Mouse (Mus musculus): ENCODE results near the gene Dlx6. TPM values are rescaled to one million over a fixed set of nuclear protein-coding genes. Genes with fewer than 3 reads are reported as not detected.

Dlx6 gene
- polyA plus RNA-seq, 1 experiment from 2014 or later, result not detected

GRCm38 (mm10) chr6:6861086-6861797 lies 1.9 kb upstream of the Dlx6 start:
- Histone ChIP-seq H3K4me2 (peak overlapping the region; percentile 5; the same call in 1 of the 2 replicates), H3K4me3 (replicated peaks) (0 out of 2 replicates have a peak overlapping the region, but pooled peaks have one; percentile 1), H3K27ac (no peak overlapping the region), H3K27me3 (peaks cover 98% of the 10 kb centered on the region), H3K4me1 (peaks cover 37% of the 10 kb centered on the region), H3K36me3 (no peaks in the 10 kb centered on the region), H3K9me3 (replicated peaks) (no peaks in the 10 kb centered on the region), H3K9ac (no peak overlapping the region)
- 2% methylated on average over 21 of the region's 21 CpGs for WGBS
- ATAC-seq (replicated peaks; ENCODE audit: low FRiP score), result no peak

- H3K4me1 ChIP-seq, result peaks cover 34% of the 10 kb centered on the region
- no peak overlapping the region for H3K4me3 ChIP-seq (replicated peaks)
- no peak overlapping the region for H3K27ac ChIP-seq
- H3K4me2 ChIP-seq, result no peak overlapping the region
- H3K9ac ChIP-seq, result no peak overlapping the region
- no peak for ATAC-seq (replicated peaks; ENCODE audit: low FRiP score)
- H3K36me3 ChIP-seq, result no peaks in the 10 kb centered on the region
- peaks cover 98% of the 10 kb centered on the region for H3K27me3 ChIP-seq
- 3% methylated on average over 11 of the region's 11 CpGs for WGBS
- H3K9me3 ChIP-seq (replicated peaks), result no peaks in the 10 kb centered on the region
Measured at GRCm38 (mm10) chr6:6861798-6862428, 1.2 kb upstream of the Dlx6 start.

- H3K9me3 ChIP-seq (replicated peaks), result no peaks in the 10 kb centered on the region
- no peak overlapping the region for H3K9ac ChIP-seq
- H3K4me3 ChIP-seq (replicated peaks), result peak overlapping the region; percentile 42
- H3K4me1 ChIP-seq, result peaks cover 34% of the 10 kb centered on the region
- no peaks in the 10 kb centered on the region for H3K36me3 ChIP-seq
- peak overlapping the region; percentile 77 for H3K4me2 ChIP-seq
- H3K27ac ChIP-seq, result no peak overlapping the region
- ATAC-seq (replicated peaks; ENCODE audit: low FRiP score), result peak; percentile 57
- under 1% methylated on average over 23 of the region's 23 CpGs for WGBS
- peaks cover 99% of the 10 kb centered on the region for H3K27me3 ChIP-seq
Measured at GRCm38 (mm10) chr6:6862611-6863010, 523 bp upstream of the Dlx6 start.

GRCm38 (mm10) chr6:6863955-6864354 lies 821 bp downstream of the Dlx6 start:
- Histone ChIP-seq H3K36me3 (no peaks in the 10 kb centered on the region), H3K27ac (no peak overlapping the region), H3K4me1 (peaks cover 34% of the 10 kb centered on the region), H3K9ac (no peak overlapping the region), H3K4me3 (replicated peaks) (peak overlapping the region; percentile 42), H3K27me3 (peaks cover 97% of the 10 kb centered on the region), H3K9me3 (replicated peaks) (no peaks in the 10 kb centered on the region), H3K4me2 (peak overlapping the region; percentile 77)
- WGBS, result under 1% methylated on average over 19 of the region's 21 CpGs
- peak; percentile 50 for ATAC-seq (replicated peaks; ENCODE audit: low FRiP score)

- ATAC-seq (replicated peaks; ENCODE audit: low FRiP score), result no peak
- no peak overlapping the region for H3K9ac ChIP-seq
- peak overlapping the region; percentile 42; the same call in 1 of the 2 replicates for H3K4me3 ChIP-seq (replicated peaks)
- no peak overlapping the region for H3K27ac ChIP-seq
- H3K36me3 ChIP-seq, result no peaks in the 10 kb centered on the region
- H3K27me3 ChIP-seq, result peaks cover 97% of the 10 kb centered on the region
- no peak overlapping the region for H3K4me2 ChIP-seq
- no peaks in the 10 kb centered on the region for H3K9me3 ChIP-seq (replicated peaks)
- H3K4me1 ChIP-seq, result peaks cover 32% of the 10 kb centered on the region
- WGBS, result 2% methylated on average over 36 of the region's 36 CpGs
Measured at GRCm38 (mm10) chr6:6864441-6865440, 1.6 kb downstream of the Dlx6 start.

- no peaks in the 10 kb centered on the region for H3K9me3 ChIP-seq (replicated peaks)
- no peak overlapping the region for H3K9ac ChIP-seq
- H3K27me3 ChIP-seq, result peaks cover 98% of the 10 kb centered on the region
- 5% methylated on average over 9 of the region's 9 CpGs for WGBS
- no peak overlapping the region for H3K27ac ChIP-seq
- H3K4me3 ChIP-seq (replicated peaks), result no peak overlapping the region
- H3K4me2 ChIP-seq, result no peak overlapping the region
- H3K36me3 ChIP-seq, result no peaks in the 10 kb centered on the region
- no peak for ATAC-seq (replicated peaks; ENCODE audit: low FRiP score)
- peaks cover 19% of the 10 kb centered on the region for H3K4me1 ChIP-seq
Measured at GRCm38 (mm10) chr6:6867031-6867430, 3.9 kb downstream of the Dlx6 start.

- no peak overlapping the region for H3K9ac ChIP-seq
- no peak overlapping the region for H3K4me2 ChIP-seq
- peaks cover under 1% of the 10 kb centered on the region; the same call in 1 of the 2 replicates for H3K4me1 ChIP-seq
- no peak for ATAC-seq (replicated peaks; ENCODE audit: low FRiP score)
- peaks cover 98% of the 10 kb centered on the region for H3K27me3 ChIP-seq
- H3K36me3 ChIP-seq, result no peaks in the 10 kb centered on the region
- no peak overlapping the region for H3K4me3 ChIP-seq (replicated peaks)
- no peak overlapping the region for H3K27ac ChIP-seq
- no peaks in the 10 kb centered on the region for H3K9me3 ChIP-seq (replicated peaks)
- WGBS, result 3% methylated on average over 13 of the region's 13 CpGs
Measured at GRCm38 (mm10) chr6:6869041-6869685, 6.0 kb downstream of the Dlx6 start.

- Histone ChIP-seq H3K36me3 (no peaks in the 10 kb centered on the region), H3K4me1 (0 out of 2 replicates have a peak, but pooled peaks cover 5% of the 10 kb centered on the region), H3K4me2 (no peak overlapping the region), H3K9ac (no peak overlapping the region), H3K27ac (no peak overlapping the region), H3K27me3 (peaks cover 98% of the 10 kb centered on the region), H3K9me3 (replicated peaks) (no peaks in the 10 kb centered on the region), H3K4me3 (replicated peaks) (no peak overlapping the region)
- ATAC-seq (replicated peaks; ENCODE audit: low FRiP score), result no peak
- under 1% methylated on average over 9 of the region's 11 CpGs for WGBS
Measured at GRCm38 (mm10) chr6:6869961-6870800, 7.0 kb downstream of the Dlx6 start.

- Histone ChIP-seq H3K36me3 (no peaks in the 10 kb centered on the region), H3K9me3 (replicated peaks) (no peaks in the 10 kb centered on the region), H3K4me1 (0 out of 2 replicates have a peak, but pooled peaks cover 5% of the 10 kb centered on the region), H3K9ac (no peak overlapping the region), H3K4me3 (replicated peaks) (no peak overlapping the region), H3K27ac (no peak overlapping the region), H3K4me2 (no peak overlapping the region), H3K27me3 (peaks cover 98% of the 10 kb centered on the region)
- 1% methylated on average over 7 of the region's 7 CpGs for WGBS
- ATAC-seq (replicated peaks; ENCODE audit: low FRiP score), result no peak
Measured at GRCm38 (mm10) chr6:6870876-6871420, 7.8 kb downstream of the Dlx6 start.

- ATAC-seq (replicated peaks; ENCODE audit: low FRiP score), result no peak
- WGBS, result 0% methylated on average over 5 of the region's 5 CpGs
- no peak overlapping the region for H3K27ac ChIP-seq
Measured at GRCm38 (mm10) chr6:6871692-6872091, 8.6 kb downstream of the Dlx6 start.

More at GRCm38 (mm10) chr6:6871692-6872091, 8.6 kb downstream of the Dlx6 start:
- Histone ChIP-seq H3K9me3 (replicated peaks) (no peaks in the 10 kb centered on the region), H3K36me3 (no peaks in the 10 kb centered on the region), H3K4me3 (replicated peaks) (no peak overlapping the region), H3K27me3 (peaks cover 98% of the 10 kb centered on the region), H3K9ac (no peak overlapping the region), H3K4me1 (0 out of 2 replicates have a peak, but pooled peaks cover 5% of the 10 kb centered on the region), H3K4me2 (no peak overlapping the region)

Measured in kidney, embryonic 15.5 days (tissue).